Mouse (Mus musculus) lung, postnatal 25 days (tissue): ENCODE results near the gene Atp6v1e1.
"Not testable (repeated sequence)": the region's sequence is repeated elsewhere in the genome, so short reads cannot be mapped to it uniquely, and the experiment has no call there.

Experiments used
- DNase-seq: peaks from one replicate; pipeline ENCODE4 v3.0.0; 2022; ENCODE audit warnings: low spot score

Gene Atp6v1e1

GRCm38 (mm10) chr6:120820144-120820543 lies 2.4 kb downstream of the Atp6v1e1 start:
- DNase-seq: no peak

- DNase-seq: no peak
These were observed 3.3 kb downstream of the Atp6v1e1 start for GRCm38 (mm10) chr6:120819294-120819693.

- DNase-seq: not testable (repeated sequence)
These were observed 10.6 kb downstream of the Atp6v1e1 start for GRCm38 (mm10) chr6:120811999-120812398.

- DNase-seq: no peak
These were observed 14.9 kb downstream of the Atp6v1e1 start for GRCm38 (mm10) chr6:120807738-120808081.

GRCm38 (mm10) chr6:120806999-120807737 lies 15.4 kb downstream of the Atp6v1e1 start:
- no peak for DNase-seq

GRCm38 (mm10) chr6:120799581-120800041 lies 23.0 kb downstream of the Atp6v1e1 start:
- no peak for DNase-seq

- no peak for DNase-seq
These were observed 23.7 kb downstream of the Atp6v1e1 start for GRCm38 (mm10) chr6:120798905-120799304.

- no peak for DNase-seq
These were observed 24.6 kb downstream of the Atp6v1e1 start for GRCm38 (mm10) chr6:120798019-120798418.

- DNase-seq: no peak
These were observed 26.5 kb downstream of the Atp6v1e1 start for GRCm38 (mm10) chr6:120796111-120796510.

- no peak for DNase-seq
These were observed 27.0 kb downstream of the Atp6v1e1 start for GRCm38 (mm10) chr6:120795422-120796086.

- no peak for DNase-seq
These were observed 29.6 kb downstream of the Atp6v1e1 start for GRCm38 (mm10) chr6:120792947-120793346.

GRCm38 (mm10) chr6:120790717-120791116 lies 31.9 kb downstream of the Atp6v1e1 start:
- DNase-seq: no peak

- no peak for DNase-seq
These were observed 32.4 kb downstream of the Atp6v1e1 start for GRCm38 (mm10) chr6:120790153-120790552.

- no peak for DNase-seq
These were observed 33.7 kb downstream of the Atp6v1e1 start for GRCm38 (mm10) chr6:120788904-120789303.

- no peak for DNase-seq
These were observed 34.5 kb downstream of the Atp6v1e1 start for GRCm38 (mm10) chr6:120788068-120788607.

GRCm38 (mm10) chr6:120784351-120784750 lies 38.2 kb downstream of the Atp6v1e1 start:
- DNase-seq: no peak

GRCm38 (mm10) chr6:120782948-120783347 lies 39.6 kb downstream of the Atp6v1e1 start:
- DNase-seq: no peak

GRCm38 (mm10) chr6:120778226-120778625 lies 44.4 kb downstream of the Atp6v1e1 start:
- no peak for DNase-seq

- DNase-seq: no peak
These were observed 45.1 kb downstream of the Atp6v1e1 start for GRCm38 (mm10) chr6:120777533-120777932.

GRCm38 (mm10) chr6:120776286-120776685 lies 46.3 kb downstream of the Atp6v1e1 start:
- DNase-seq: no peak

- DNase-seq: no peak
These were observed 48.8 kb downstream of the Atp6v1e1 start for GRCm38 (mm10) chr6:120773763-120774162.

GRCm38 (mm10) chr6:120773149-120773628 lies 49.4 kb downstream of the Atp6v1e1 start, which contains the start of gene Slc25a18:
TSS of gene Slc25a18 (plus strand) at chr6:120773578.
- DNase-seq: no peak

- peak; percentile 49 for DNase-seq
These were observed 50.6 kb downstream of the Atp6v1e1 start for GRCm38 (mm10) chr6:120772025-120772424.
